ENCODE assay signal across 8 mouse cellular contexts in genomic region chr3:97900516-97901490, GRCm38 (mm10). TPM values are rescaled to one million over a fixed set of nuclear protein-coding genes. Genes with fewer than 3 reads are reported as not detected.
DNase-seq lines count a peak whose midpoint lies in the region; ATAC-seq and TF ChIP-seq lines count a peak whose summit lies in the region.

TSS of gene Sec22b (plus strand) at chr3:97901190.

- H3K9ac ChIP-seq in hindbrain, embryonic 13.5 days, result peak within 1 kb of the TSS; percentile 94

- H3K4me1 ChIP-seq in hindbrain, embryonic 13.5 days (replicated peaks), result peaks cover 25% of the 10 kb centered on the region

- in situ Hi-C loops in Patski (cut with MboI; ENCODE audit: low pct_unique_long_range_greater_than_20kb), result no loop called here

- CTCF ChIA-PET in Patski (lab: Charles Lee), result interaction anchor here (1.1 to 1.2 kb wide), 4 partner anchors 16 to 159 kb away, joined by 3 read pairs; no protein-coding TSS in a partner anchor

- POLR2A ChIA-PET in Patski (lab: Charles Lee), result interaction anchor here (0.6 to 1.3 kb wide), 9 partner anchors 8 to 472 kb away, joined by 3 to 6 read pairs (median 3); partner anchors contain the start of gene Pde4dip

- H3K36me3 ChIP-seq in hindbrain, embryonic 13.5 days, result no peaks in the 10 kb centered on the region

- peak; percentile 9 for TF ChIP-seq CTCF in Patski (IDR thresholded peaks at IDR 0.05)

- peak within 1 kb of the TSS; percentile 55 for H3K27ac ChIP-seq in hindbrain, embryonic 13.5 days

- peak within 1 kb of the TSS; percentile 97 for H3K4me3 ChIP-seq in hindbrain, embryonic 13.5 days

- 5% methylated on average over 41 of the region's 41 CpGs for WGBS in hindbrain, embryonic 13.5 days

- H3K27me3 ChIP-seq in Patski, result no peaks in the 10 kb centered on the region
- no peaks in the 10 kb centered on the region for H3K27me3 ChIP-seq in hindbrain, embryonic 13.5 days

- H3K4me2 ChIP-seq in hindbrain, embryonic 13.5 days, result peak within 1 kb of the TSS; percentile 88

- ATAC-seq in Patski, result peak; percentile 86
- ATAC-seq in hindbrain, embryonic 13.5 days (ENCODE audit: low FRiP score), result peak; percentile 89

- no peaks in the 10 kb centered on the region for H3K9me3 ChIP-seq in hindbrain, embryonic 13.5 days

- peak; percentile 93 for DNase-seq in Patski (ENCODE audit: low read depth, low spot score)
- DNase-seq in cerebellum, postnatal 14 days, result peak; percentile 92 to 93
- peak; percentile 79 to 80 for DNase-seq in frontal cortex, postnatal 14 days (ENCODE audit: low spot score in 2 of 2)
- peak; percentile 77 to 88 for DNase-seq in layer of hippocampus, postnatal 25 days (ENCODE audit: extremely low spot score in 1 of 2, low spot score in 1 of 2)
- peak; percentile 92 for DNase-seq in lung, postnatal 25 days (ENCODE audit: low spot score)
- peak; percentile 95 for DNase-seq in retina, embryonic 14.5 days (ENCODE audit: low spot score)
- DNase-seq in thymus, postnatal 4 days, result peak; percentile 86

RNA-seq across cellular contexts. Expression of gene Sec22b, which starts in this region (rescaled TPM):
- 107 TPM for polyA plus RNA-seq in Patski (2021)
- polyA plus RNA-seq in hindbrain, embryonic 13.5 days (2015; fragmentation: Nextera tagmentation; extraction: Ambion mirVana), result 103 and 105 TPM in 2 replicates
- 10 to 100 TPM; 67.9 to 81.1 TPM for total RNA-seq in layer of hippocampus, postnatal 25 days (2021)

Comparison
In these comparisons a context has a peak if more than half of its experiments do, and no peak if none do; other contexts are left out.
1. Peak in every context shown above with its lines: DNase-seq, ATAC-seq, H3K4me3 ChIP-seq and H3K27ac ChIP-seq.